Mouse (Mus musculus) kidney, adult 10 weeks (tissue): ENCODE results near the gene Tnfsf14. TPM values are rescaled to one million over a fixed set of nuclear protein-coding genes. Genes with fewer than 3 reads are reported as not detected.

Experiments used
- polyA plus RNA-seq: library from polyadenylated mRNA; stranded (reverse); fragments of 350-450 nt; fragmentation: Illumina TruSeq; extraction: RNeasy Lipid Tissue Mini Kit (QIAGEN cat#74804); gene quantifications from one replicate; pipeline ENCODE4 v1.2.3, GENCODE M21; 2014; ENCODE audit warnings: low read depth, low replicate concordance

The Tnfsf14 gene
- not detected for polyA plus RNA-seq

GRCm38 (mm10) chr17:57194041-57194507, at the start of gene Tnfsf14:
Tnfsf14 (minus strand) TSS chr17:57194177.

DNA sequence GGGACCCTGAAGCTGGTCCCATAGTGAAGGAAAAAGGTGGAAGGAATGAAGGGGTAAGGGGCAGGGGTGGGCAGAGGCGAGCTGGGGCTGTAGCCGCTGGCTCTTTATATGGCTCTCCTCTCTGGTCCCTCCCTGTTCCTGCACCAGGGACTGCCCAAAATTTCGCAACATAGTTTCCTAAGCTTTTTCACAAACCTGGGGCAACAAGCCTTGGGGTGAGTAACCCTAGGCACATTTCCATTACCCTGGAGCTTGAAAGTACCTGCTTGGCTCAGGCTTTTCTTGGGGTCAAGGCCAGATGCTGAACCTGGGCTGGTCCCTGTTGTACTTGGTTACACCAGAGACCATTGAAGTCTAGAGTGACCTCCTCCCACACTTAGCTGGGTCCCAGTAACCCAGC, 34.0 kb upstream of the Tnfsf14 start, which contains the start of gene C3:
TSS of gene C3 (minus strand) at position 123 of the 400 bp plus-strand sequence.

DNA sequence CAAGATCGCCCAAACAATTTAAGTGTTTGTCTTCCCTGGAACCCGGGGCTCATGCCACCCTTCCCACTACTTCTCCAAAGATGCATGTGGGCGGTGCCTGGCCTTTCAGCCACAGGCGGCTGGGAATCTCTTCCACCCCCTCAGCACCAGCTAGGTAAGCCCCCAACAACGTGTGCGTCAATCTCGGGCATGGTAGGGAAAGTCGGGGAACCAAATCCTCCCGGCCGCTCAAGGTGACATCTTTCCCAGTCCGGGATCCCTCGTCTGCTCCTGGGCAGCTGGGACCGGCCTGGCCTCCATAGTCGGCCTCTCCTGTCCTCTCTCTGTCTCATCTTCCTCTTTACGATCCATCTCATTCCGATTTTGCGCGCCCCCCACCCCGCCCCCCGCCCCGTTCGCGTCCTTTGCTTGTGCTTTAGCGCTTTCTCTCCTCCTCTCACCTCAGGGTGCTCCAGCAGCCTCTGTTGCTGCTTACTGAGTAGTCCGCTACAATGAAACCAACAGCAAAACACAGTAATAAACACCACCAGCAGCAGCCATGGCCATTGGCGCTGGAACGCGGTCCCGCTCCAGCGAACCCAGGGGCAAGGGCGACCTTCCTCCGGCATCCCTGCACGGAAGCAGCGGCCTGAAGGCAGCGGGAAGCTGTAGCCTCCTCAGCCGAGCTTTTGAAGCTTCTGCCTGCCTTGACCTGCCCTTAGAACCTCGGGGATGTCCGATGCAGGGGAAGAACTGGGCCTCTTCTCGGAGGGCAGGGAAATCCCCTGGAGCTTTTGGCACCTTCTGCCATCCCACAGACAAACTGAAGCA, 44.8 kb downstream of the Tnfsf14 start, which contains the start of gene Cd70:
TSS of gene Cd70 (minus strand) at position 784 of the 810 bp plus-strand sequence.

Other genes starting within 250 kb of the Tnfsf14 start
- not detected for gene Acer1, start 212.1 kb downstream of the Tnfsf14 start, polyA plus RNA-seq
- 3.0 TPM for gene Clpp, start 203.9 kb downstream of the Tnfsf14 start, polyA plus RNA-seq
- 3.5 TPM for gene Alkbh7, start 196.8 kb downstream of the Tnfsf14 start, polyA plus RNA-seq
- gene Pspn, start 194.2 kb downstream of the Tnfsf14 start, polyA plus RNA-seq = not detected
- 2.4 TPM for gene Gtf2f1, start 182.9 kb downstream of the Tnfsf14 start, polyA plus RNA-seq
- gene Gm17949, start 182.7 kb downstream of the Tnfsf14 start, polyA plus RNA-seq = not detected
- gene Khsrp, start 162.7 kb downstream of the Tnfsf14 start, polyA plus RNA-seq = 4.1 TPM
- not detected for gene Slc25a41, start 152.5 kb downstream of the Tnfsf14 start, polyA plus RNA-seq
- gene Crb3, start 135.1 kb downstream of the Tnfsf14 start, polyA plus RNA-seq = 14.2 TPM
- 21.2 TPM for gene Slc25a23, start 134.3 kb downstream of the Tnfsf14 start, polyA plus RNA-seq
- gene Dennd1c, start 115.7 kb downstream of the Tnfsf14 start, polyA plus RNA-seq = not detected
- not detected for gene Tubb4a, start 106.4 kb downstream of the Tnfsf14 start, polyA plus RNA-seq
- gene Tnfsf9, start 88.9 kb downstream of the Tnfsf14 start, polyA plus RNA-seq = 0.49 TPM
- gene Cd70, start 44.4 kb downstream of the Tnfsf14 start, polyA plus RNA-seq = not detected
- gene C3, start 34.0 kb upstream of the Tnfsf14 start, polyA plus RNA-seq = 24.6 TPM
- 1.1 TPM for gene Gpr108, start 54.3 kb upstream of the Tnfsf14 start, polyA plus RNA-seq
- 3.2 TPM for gene Trip10, start 55.3 kb upstream of the Tnfsf14 start, polyA plus RNA-seq
- not detected for gene Vav1, start 84.9 kb upstream of the Tnfsf14 start, polyA plus RNA-seq
- gene Adgre1, start 164.5 kb upstream of the Tnfsf14 start, polyA plus RNA-seq = 3.0 TPM